Mouse (Mus musculus) R1 (cell line): ENCODE measurements around the gene 4921517D22Rik.
"Not testable (repeated sequence)": the region's sequence is repeated elsewhere in the genome, so short reads cannot be mapped to it uniquely, and the experiment has no call there.

Experiments
- DNase-seq: peaks from one replicate; pipeline ENCODE4 v3.0.0-alpha.2; 2018; ENCODE audit warnings: low read depth, low spot score

Gene 4921517D22Rik

DNA sequence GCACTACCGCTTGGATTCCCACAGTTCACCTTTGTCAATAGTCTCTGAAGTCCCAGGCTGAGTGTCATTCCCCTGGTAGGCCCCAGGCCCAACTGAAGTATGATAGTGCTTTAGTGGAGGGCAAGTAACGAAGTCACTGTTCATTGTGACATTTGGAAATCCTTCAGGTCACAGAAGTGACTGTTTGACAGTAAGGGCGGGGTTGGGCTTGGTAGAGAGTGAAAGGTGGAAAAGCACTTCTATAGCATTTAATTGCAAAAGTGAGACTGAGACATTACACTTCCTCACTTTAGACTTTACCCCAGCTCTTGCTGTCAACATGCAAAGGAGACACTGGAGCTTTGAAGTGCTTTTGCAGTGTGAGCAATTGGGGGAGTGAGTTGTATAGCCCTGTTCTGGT, at the start of gene 4921517D22Rik:
TSS of gene 4921517D22Rik (minus strand) at position 101 of the 400 bp plus-strand sequence.
- no peak for DNase-seq

DNA sequence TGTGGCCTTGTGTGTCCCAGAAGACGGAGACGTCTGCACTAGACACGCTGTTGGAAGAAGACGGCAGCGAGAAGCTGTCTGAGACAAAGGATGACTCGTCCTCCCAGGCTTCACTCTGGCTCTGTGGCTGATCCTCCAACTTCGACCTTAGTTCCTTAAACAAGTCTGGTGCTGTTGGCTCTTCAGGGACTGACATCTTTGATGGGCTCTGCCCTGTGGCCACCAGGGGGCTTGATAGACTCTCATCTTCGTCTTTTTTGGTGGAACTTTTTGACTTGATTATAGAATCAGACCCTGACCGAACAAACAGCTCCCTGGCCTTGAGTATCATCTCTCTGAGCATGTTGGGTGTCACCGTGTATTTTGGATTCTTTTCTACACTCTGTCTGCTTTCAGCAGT, 47.8 kb upstream of the 4921517D22Rik start:
- peak; percentile 59 for DNase-seq

- no peak for DNase-seq
Measured at GRCm38 (mm10) chr13:59741096-59741495, 47.2 kb upstream of the 4921517D22Rik start.

- DNase-seq: no peak
Measured at GRCm38 (mm10) chr13:59739397-59739796, 45.5 kb upstream of the 4921517D22Rik start.

DNA sequence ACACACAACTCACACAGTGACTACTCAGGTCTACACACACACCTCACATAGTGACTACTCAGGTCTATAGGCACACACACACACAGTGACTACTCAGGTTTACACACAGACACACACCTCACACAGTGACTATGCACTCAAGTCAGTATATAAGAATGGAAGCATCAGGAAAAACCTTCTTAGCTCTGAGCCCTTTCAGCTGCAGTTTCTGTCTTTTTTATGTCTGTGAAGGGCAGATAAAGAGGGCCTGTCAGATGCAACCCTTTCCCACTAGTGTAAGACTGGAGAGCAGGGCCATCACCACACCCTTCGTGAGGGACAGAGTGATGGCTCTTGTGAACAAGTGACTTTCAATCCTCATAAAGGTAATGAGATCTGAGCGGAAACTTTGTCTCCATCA, 44.5 kb upstream of the 4921517D22Rik start:
- no peak for DNase-seq

- DNase-seq: peak; percentile 90
Measured at GRCm38 (mm10) chr13:59735190-59735589, 41.3 kb upstream of the 4921517D22Rik start.

DNA sequence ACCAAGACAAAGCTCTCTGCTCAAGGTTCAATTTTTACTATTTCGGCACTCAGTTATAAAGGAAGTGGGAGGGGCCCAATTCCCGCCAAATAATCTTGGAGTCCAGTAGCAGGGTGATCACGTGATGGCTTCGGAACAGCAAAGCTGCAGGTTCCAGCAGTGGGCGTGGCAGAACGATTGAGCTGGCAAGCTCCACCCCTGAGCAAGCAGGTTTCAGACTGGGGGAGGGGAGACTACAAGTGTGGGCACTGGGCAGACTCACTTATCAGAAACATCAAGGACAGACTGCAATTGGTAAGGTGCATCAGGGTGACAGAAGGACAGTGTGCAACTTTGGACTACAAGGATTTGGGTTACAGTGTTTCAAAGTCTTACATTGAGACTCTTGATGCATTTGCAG, 40.4 kb upstream of the 4921517D22Rik start:
- peak; percentile 58 for DNase-seq

GRCm38 (mm10) chr13:59733936-59734335, 40.0 kb upstream of the 4921517D22Rik start:
- DNase-seq: peak; percentile 31

DNA sequence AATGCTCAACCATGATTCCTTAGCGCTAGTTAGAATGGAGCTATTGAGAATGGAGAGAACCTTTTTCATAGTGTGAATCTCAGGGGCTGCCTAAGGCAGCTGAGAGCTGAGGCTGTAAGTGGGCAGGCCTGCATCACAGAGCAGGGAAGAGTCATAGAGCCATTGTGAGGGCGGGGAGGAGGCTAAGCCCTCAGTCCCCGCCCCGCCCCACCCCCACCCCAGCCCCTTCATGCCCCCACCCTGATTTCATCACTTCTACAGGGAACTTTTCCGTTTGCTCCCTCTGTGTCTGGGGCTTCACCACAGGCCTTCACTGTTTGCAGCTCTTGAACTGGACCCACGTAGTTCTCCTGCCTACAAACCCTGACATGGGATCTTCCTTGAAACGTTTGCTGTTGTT, 37.7 kb upstream of the 4921517D22Rik start, which contains the start of gene Spata31d1d:
TSS of gene Spata31d1d (minus strand) at position 101 of the 400 bp plus-strand sequence.
- no peak for DNase-seq

DNA sequence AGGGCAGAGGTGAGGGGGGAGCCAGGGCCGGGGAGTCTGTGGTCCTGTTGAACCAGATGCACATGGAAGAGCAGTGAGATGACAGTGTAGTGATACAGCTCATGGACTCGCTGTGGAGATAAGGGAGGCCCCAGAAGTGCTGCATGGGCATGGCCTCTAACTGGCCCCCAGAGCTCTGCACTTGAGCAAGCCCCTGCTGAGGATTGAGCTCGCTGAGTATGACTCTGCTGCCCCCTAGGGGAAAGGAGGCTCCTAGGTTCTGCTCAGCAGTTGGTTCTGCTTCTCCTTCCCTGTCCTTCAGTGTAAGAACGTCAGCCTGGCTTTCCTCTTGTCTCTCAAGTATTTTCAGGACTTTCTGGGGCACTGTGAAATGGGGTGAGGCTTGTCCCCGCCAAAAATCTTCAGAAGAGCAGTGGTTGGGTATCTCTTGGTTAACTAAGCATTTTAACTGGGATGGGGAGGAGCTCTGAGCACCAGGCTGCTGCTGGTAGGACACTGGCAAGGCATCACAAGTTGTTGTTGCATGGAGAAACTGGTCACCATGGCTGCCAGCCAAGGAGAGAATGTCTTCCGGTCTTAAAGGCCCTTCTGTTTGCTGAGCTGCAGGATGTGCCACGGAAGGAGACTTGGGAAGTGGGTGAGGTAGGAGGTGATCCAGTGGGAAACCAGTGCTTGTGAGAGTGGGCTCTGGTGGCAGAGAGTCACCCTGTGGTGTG, 34.6 kb upstream of the 4921517D22Rik start:
- DNase-seq: peak; percentile 87

- DNase-seq: peak; percentile 69
Measured at GRCm38 (mm10) chr13:59726139-59726867, 32.4 kb upstream of the 4921517D22Rik start.

DNA sequence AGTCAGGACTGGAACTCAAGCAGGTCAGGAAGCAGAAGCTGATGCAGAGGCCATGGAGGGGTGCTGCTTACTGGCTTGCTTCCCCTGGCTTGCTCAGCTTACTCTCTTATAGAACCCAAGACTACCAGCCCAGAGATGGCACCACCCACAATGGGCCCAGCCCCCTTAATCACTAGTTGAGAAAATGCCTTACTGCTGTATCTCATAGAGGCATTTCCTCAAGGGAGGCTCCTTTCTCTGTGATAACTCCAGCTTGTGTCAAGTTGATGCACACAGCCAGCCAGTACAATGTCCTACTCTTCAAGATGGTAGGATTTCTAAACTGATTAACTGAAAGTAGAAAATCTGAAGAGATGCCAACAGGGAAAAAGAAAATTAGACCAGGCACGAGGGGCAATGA, 28.2 kb upstream of the 4921517D22Rik start:
- not testable (repeated sequence) for DNase-seq

- no peak for DNase-seq
Measured at GRCm38 (mm10) chr13:59719475-59719874, 25.6 kb upstream of the 4921517D22Rik start.

GRCm38 (mm10) chr13:59718857-59719440, 25.0 kb upstream of the 4921517D22Rik start:
- not testable (repeated sequence) for DNase-seq

GRCm38 (mm10) chr13:59713710-59714109, 19.8 kb upstream of the 4921517D22Rik start:
- DNase-seq: no peak

- peak; percentile 37 for DNase-seq
Measured at GRCm38 (mm10) chr13:59711984-59712383, 18.1 kb upstream of the 4921517D22Rik start, which contains the start of gene Spata31d1b. Gene Spata31d1b, plus strand, starts transcription at chr13:59712284.

DNA sequence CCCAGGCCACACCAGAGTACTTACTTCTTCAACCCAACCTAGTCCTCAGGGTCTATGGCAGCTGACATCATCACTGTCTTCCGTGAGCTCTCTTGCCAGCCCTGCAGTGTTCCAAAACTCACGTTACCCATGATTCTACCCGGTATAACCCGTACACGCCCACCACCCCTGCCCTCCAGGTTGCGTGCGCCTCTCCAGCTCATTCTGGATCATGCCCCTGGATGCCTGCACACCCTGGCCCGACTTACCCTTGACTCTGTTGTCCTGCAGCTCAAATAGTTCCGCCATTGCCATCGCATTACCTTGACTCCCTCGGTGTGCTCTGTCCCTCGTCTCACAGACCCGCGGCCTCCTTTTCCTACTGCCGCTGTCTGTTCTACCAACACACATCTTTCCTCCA, 16.3 kb upstream of the 4921517D22Rik start, which contains the start of gene Spata31d1a:
TSS of gene Spata31d1a (minus strand) at position 101 of the 400 bp plus-strand sequence.
- DNase-seq: peak; percentile 42

- DNase-seq: peak; percentile 48
Measured at GRCm38 (mm10) chr13:59704562-59704961, 10.7 kb upstream of the 4921517D22Rik start.

- DNase-seq: no peak
Measured at GRCm38 (mm10) chr13:59703514-59703913, 9.6 kb upstream of the 4921517D22Rik start.

- not testable (repeated sequence) for DNase-seq
Measured at GRCm38 (mm10) chr13:59700137-59700536, 6.2 kb upstream of the 4921517D22Rik start.

- DNase-seq: no peak
Measured at GRCm38 (mm10) chr13:59699131-59699530, 5.2 kb upstream of the 4921517D22Rik start.

- DNase-seq: no peak
Measured at GRCm38 (mm10) chr13:59695781-59696180, 1.9 kb upstream of the 4921517D22Rik start.
